Mouse (Mus musculus): Measurements from ENCODE around the gene Adgrg6.
A peak's percentile ranks its signal among the peaks of the same experiment; 100 is the strongest.

The Adgrg6 gene

DNA sequence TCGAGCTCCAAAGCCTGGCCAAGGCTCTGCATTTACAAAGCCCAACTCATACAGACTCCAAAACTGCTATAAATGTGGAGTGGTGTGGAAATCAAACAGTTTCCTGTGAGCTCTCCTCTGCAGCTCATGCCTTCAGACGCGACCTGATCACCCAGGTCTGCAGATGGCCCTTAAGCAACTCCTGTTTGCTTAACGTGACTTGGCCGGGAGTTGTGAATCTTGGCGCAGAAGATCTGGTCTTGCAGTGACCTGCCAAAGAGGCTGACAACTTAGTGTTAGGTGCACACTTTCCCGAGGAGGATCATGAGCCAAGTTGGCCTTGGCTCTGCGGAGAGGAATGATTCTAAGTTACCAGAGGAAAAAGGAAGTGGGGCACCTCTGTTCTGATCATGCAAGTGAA is 143.7 kb downstream of the Adgrg6 start:
- no peak for DNase-seq (ENCODE audit: low read depth, low spot score)

GRCm38 (mm10) chr10:14391025-14391639 is 154.3 kb downstream of the Adgrg6 start:
- DNase-seq (ENCODE audit: low read depth, low spot score): peak; percentile 76

DNA sequence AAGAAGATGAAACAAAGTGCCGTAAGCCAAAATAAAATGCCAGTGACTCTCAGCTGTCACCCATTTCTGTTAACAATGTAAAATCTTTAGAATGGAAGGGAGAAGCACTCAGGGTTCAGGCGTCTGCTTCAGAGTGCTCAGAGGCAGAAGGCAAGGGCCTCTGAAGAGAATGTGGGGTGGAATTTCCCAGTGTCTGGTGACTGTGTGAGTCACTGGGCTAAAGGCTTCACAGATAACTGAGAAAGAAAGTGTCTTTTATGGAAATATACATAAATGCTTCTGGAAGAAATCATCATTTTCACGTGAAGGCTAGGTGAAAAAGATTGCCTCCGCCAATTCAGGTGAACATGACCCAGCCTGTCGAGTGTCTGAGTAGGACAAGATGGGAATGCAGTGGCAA is 159.9 kb downstream of the Adgrg6 start:
- DNase-seq (ENCODE audit: low read depth, low spot score): no peak

DNA sequence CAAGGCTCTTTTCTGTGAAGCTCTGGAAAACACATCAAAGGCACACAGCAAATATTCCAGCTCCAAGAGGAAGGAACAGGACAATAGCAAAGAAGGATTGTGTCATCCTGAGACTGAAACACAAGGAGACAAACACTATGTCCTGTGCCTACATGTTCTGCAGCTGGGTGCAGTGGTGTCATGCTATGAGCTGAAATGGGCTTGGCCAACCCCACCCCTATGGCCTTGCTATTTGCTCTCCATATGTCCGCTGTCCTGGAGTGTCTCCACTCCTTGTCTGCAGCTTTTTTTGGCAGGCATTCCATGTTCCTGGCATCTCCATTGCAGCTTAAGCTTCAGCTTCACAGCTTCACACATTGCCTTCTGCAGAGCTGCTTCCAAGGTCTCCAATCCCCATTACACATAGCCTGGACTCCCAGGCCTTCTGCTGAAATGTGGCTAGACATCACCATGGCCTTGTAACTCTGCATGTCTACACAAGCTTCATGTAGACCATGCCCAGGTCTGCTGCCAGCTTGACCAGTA is 180.3 kb downstream of the Adgrg6 start:
- no peak for DNase-seq (ENCODE audit: low read depth, low spot score)

DNA sequence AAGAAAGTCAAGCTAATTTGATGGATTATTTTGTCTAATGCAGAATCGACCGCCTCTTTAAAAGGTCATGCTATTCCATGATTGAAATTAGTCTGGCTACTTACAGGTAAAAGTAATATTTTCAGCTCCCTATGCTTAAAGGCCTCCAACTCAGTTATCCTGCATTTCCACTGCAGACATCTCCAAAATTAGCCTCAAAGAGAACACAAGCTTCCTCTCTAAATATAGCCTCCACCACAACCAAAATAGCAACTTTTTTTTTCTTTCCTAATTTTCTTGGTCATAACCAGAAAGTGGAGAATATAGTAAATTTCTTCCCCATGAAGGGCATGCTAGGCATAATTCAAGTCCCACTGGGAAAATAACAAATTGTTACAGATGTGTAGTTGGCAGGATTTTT is 182.2 kb downstream of the Adgrg6 start:
- DNase-seq (ENCODE audit: low read depth, low spot score): no peak

DNA sequence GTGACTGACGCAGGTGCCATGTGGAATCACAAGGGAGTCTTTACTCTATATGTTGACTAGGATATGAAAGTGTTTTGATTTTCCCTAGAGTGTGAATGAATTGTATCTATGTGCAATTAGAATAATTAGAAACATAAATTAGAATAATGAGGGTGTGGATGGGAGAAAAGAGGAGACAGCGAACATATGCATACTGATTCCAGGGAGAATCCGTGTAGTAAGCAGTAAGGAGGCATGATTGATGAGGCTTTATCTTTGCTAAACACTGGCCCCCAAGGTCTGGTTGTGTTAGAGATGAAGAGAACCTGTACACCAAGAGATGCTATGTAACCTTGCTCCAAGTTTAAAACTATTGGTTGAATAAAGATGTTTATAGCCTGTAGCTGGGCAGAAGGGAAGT is 187.2 kb downstream of the Adgrg6 start:
- DNase-seq (ENCODE audit: low read depth, low spot score): no peak
